Mouse (Mus musculus) effector memory CD4-positive, alpha-beta T cell, adult 5 months (primary cell): ENCODE results near the gene Gm21719. TPM values are rescaled to one million over a fixed set of nuclear protein-coding genes. Genes with fewer than 3 reads are reported as not detected.

Experiments
- polyA plus RNA-seq: library from polyadenylated mRNA; unstranded; fragments of 100-300 nt; shearing (Covaris generic); gene quantifications from one replicate; pipeline ENCODE4 v1.2.1, GENCODE M21; 2017

Gm21719 gene
- polyA plus RNA-seq = not detected

DNA sequence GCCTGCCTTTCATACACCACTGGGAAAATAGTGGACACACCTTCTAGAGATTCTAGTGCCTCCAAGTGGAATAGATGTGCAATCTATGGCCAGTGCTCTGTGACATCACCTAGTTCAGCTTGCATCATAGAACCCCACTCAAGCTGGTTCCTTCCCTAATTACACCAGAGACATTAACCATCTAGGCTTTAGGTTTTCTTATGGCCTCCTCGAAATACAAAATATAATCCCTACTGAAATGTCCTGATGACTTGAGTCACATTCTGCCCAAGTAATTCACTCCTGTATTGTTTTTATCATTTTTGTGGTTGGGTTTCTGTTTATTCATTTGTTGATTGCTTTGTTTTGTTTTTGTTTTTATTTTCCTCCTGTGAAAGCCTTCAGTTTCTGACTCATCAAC, at the start of gene Gm21719:
TSS of gene Gm21719 (minus strand) at position 101 of the 400 bp plus-strand sequence.

Other genes starting within 250 kb of the Gm21719 start
- gene Gm28919, start 99.3 kb downstream of the Gm21719 start, polyA plus RNA-seq = not detected
- gene Gm20830, start 235.4 kb upstream of the Gm21719 start, polyA plus RNA-seq = not detected